Mouse (Mus musculus) limb, embryonic 11.5 days (tissue): ENCODE measurements at regions not wholly inside any gene's neighbourhood (a gene's known extent, or its start where the extent isn't known, plus 50 kb on each side); places are given as distances from the start of the nearest gene placed in this dataset.

Experiments
- ATAC-seq: fragments of 200-750 bp; cut with Nextera tagmentation; 2 replicates; pipeline ENCODE4 v1.8.0; 2017; ENCODE audit warnings: low read depth; ENCODE audit not compliant: insufficient number of reproducible peaks, low FRiP score, low TSS enrichment
- DNase-seq: peaks from one replicate; pipeline ENCODE4 v3.0.0-alpha.2; 2015; ENCODE audit warnings: low spot score
- H3K27ac ChIP-seq: fragments of 300-500 bp; sonication (generic); replicated peaks from 2 replicates; pipeline ENCODE4 v1.5.1; 2014; ENCODE audit warnings: low read depth, mild to moderate bottlenecking, low read length
- H3K27me3 ChIP-seq: fragments of 300-500 bp; sonication (generic); 2 replicates; pipeline ENCODE4 v1.6.1; 2014; ENCODE audit warnings: mild to moderate bottlenecking, low read length, mixed read lengths; ENCODE audit not compliant: control insufficient read depth, insufficient read depth
- H3K36me3 ChIP-seq: fragments of 300-500 bp; sonication (generic); 2 replicates; pipeline ENCODE4 v1.6.1; 2014; ENCODE audit warnings: mild to moderate bottlenecking, low read length, moderate library complexity, mixed read lengths; ENCODE audit not compliant: control insufficient read depth, insufficient read depth
- H3K4me1 ChIP-seq: fragments of 300-500 bp; sonication (generic); 2 replicates; pipeline ENCODE4 v1.6.1; 2014; ENCODE audit warnings: low read length, mixed read lengths; ENCODE audit not compliant: control insufficient read depth, insufficient read depth
- H3K4me2 ChIP-seq: fragments of 300-500 bp; sonication (generic); 2 replicates; pipeline ENCODE4 v1.6.1; 2014; ENCODE audit warnings: low read depth, mild to moderate bottlenecking, moderate library complexity; ENCODE audit not compliant: severe bottlenecking
- H3K4me3 ChIP-seq: fragments of 300-500 bp; sonication (generic); 2 replicates; pipeline ENCODE4 v1.5.1; 2014; ENCODE audit warnings: low read depth, low read length
- H3K9ac ChIP-seq: fragments of 300-500 bp; sonication (generic); 2 replicates; pipeline ENCODE4 v1.6.1; 2014; ENCODE audit warnings: mild to moderate bottlenecking, low read length
- H3K9me3 ChIP-seq: fragments of 300-500 bp; sonication (generic); 2 replicates; pipeline ENCODE4 v1.6.1; 2016; ENCODE audit warnings: low read length; ENCODE audit not compliant: control insufficient read depth
- WGBS: fragments of 180-500 bp; shearing (Covaris S2); extraction: QIAGEN DNeasy Blood & Tissue Kit; methylation state at CpG from one replicate; pipeline ENCODE4 v1.1.7; 2014; 5-methylcytosine and 5-hydroxymethylcytosine counted together

DNA sequence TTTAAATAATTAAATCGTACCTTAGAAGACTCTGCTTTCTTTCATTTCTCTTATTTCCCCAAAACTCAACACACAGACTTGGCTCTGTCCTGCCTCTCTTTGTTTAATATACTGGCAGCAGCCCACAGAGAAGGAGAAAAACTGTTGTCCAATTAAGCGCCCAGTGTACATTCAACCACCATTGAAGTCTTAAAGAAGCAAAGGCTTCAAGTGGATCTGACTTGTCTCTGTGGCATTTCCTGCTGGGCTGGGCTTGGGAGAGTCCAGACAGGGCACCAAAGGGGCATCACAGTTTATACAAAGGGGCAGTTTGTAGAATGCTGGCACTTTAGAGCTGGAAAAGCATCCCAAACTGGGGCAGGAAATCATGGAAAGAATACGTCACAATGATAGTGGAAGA lies 340.9 kb upstream of the Pik3r1 start:
- H3K4me1 ChIP-seq: no peaks in the 10 kb centered on the region
- no peaks in the 10 kb centered on the region for H3K36me3 ChIP-seq

DNA sequence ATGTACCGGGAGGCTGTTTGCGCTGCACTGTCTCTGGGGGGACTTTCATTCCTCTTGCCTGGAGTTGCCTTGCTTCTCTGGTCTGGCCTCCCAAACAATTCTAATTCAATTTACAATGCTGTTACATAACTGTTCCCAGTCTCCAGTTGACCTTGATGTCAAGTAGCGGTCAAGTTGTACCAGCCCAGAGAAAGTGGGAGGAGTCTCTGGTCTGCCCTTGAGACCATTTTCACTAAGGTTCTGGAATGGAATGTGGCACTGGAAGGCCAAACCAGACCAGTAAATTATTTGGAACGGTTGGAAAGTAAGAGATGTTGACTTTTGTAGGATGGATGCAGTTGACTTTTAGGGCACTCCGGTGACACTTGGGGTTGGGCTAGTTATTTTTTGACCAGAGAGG lies 345.9 kb upstream of the Pik3r1 start:
- WGBS: 91% methylated on average over 5 of the region's 5 CpGs
- H3K36me3 ChIP-seq: no peaks in the 10 kb centered on the region

More for the DNA sequence above, 340.9 kb upstream of the Pik3r1 start:
- Histone ChIP-seq H3K9me3 (no peaks in the 10 kb centered on the region), H3K4me3 (no peak overlapping the region), H3K4me2 (no peak overlapping the region), H3K27me3 (no peaks in the 10 kb centered on the region), H3K9ac (no peak overlapping the region), H3K27ac (no peak overlapping the region)
- no peak for ATAC-seq
- no peak for DNase-seq
- 87% methylated on average over 3 of the region's 3 CpGs for WGBS

DNA sequence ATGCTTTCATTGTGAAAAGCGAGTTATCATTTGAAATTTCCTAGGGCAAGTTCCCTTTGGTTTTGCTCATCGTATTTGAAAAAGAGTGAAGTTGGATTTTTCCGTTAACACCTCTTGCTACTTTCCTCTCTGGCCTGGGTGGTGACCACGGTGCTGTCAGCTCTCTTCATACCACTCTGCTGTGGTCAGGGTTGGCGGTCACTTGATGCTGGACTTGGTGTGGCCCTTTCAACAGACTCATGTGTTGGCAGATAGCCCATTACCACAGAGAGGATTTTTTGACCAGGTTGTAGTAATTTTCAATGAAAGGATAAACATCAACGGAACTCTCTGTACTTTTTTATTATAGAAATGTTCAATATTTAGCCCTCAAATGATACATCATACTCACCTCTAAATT lies 354.3 kb upstream of the Pik3r1 start:
- H3K4me1 ChIP-seq: no peaks in the 10 kb centered on the region
- H3K4me2 ChIP-seq: no peak overlapping the region
- no peaks in the 10 kb centered on the region for H3K9me3 ChIP-seq
- no peak overlapping the region for H3K9ac ChIP-seq
- no peaks in the 10 kb centered on the region for H3K36me3 ChIP-seq
- ATAC-seq (no peak), DNase-seq (no peak)
- no peak overlapping the region for H3K4me3 ChIP-seq
- no peaks in the 10 kb centered on the region for H3K27me3 ChIP-seq
- no peak overlapping the region for H3K27ac ChIP-seq
- WGBS: 94% methylated on average over 6 of the region's 6 CpGs

More for the DNA sequence above, 345.9 kb upstream of the Pik3r1 start:
- no peak for DNase-seq
- no peaks in the 10 kb centered on the region for H3K27me3 ChIP-seq
- H3K4me3 ChIP-seq: no peak overlapping the region
- H3K4me1 ChIP-seq: no peaks in the 10 kb centered on the region
- H3K9me3 ChIP-seq: no peaks in the 10 kb centered on the region
- no peak overlapping the region for H3K27ac ChIP-seq
- no peak overlapping the region for H3K9ac ChIP-seq
- H3K4me2 ChIP-seq: no peak overlapping the region
- ATAC-seq: no peak

DNA sequence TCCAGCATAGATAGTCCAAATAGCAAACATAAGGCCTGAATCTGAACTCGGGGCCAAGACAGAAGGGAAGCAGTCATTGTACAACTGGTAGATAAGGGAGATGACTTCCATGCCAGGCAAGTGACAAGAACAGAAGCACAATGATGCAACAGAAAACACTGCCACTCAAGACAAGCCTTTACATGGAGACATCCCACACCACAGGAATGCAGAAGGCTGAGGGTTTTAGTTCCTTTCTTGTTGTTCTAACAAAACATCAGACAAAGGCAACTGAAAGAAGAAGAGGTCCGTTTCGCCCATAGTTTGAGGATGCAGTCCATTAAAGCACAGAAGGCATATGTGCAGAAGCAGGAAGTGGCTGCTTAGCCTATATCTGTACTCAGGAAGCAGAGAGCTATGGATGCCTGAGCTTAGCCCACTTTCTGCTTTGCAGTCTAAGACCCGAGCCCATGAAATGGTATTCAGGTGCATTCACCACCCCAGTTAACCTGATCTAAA lies 360.0 kb upstream of the Pik3r1 start:
- DNase-seq (no peak), ATAC-seq (no peak)
- H3K27ac ChIP-seq: no peak overlapping the region
- H3K9ac ChIP-seq: no peak overlapping the region
- no peaks in the 10 kb centered on the region for H3K36me3 ChIP-seq
- H3K4me1 ChIP-seq: no peaks in the 10 kb centered on the region
- H3K4me2 ChIP-seq: no peak overlapping the region
- no peaks in the 10 kb centered on the region for H3K9me3 ChIP-seq
- H3K27me3 ChIP-seq: no peaks in the 10 kb centered on the region
- no peak overlapping the region for H3K4me3 ChIP-seq
- 83% methylated on average over 4 of the region's 4 CpGs for WGBS

DNA sequence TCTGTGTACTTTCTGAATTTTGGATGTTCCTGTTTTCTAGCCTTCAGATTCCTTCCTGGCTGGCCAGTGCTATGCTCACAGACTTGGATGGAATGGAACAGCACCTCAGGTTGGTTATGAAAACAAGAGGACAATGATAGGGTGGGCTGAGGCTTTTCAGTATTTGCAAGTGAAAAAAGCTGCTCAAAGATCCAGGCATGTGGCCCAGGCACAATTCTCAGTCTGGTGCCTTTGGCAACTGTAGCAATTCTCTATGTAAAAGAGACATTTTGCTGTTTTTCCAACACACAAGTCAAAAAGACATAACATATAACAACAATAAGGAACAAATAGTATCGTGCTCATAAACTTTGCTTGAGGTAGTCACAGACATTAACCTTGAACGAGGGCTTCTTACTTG lies 363.4 kb upstream of the Pik3r1 start:
- Histone ChIP-seq H3K4me3 (no peak overlapping the region), H3K36me3 (no peaks in the 10 kb centered on the region), H3K4me2 (no peak overlapping the region), H3K9me3 (no peaks in the 10 kb centered on the region), H3K27me3 (no peaks in the 10 kb centered on the region), H3K4me1 (no peaks in the 10 kb centered on the region), H3K9ac (no peak overlapping the region), H3K27ac (no peak overlapping the region)
- WGBS: 85% methylated on average over 2 of the region's 2 CpGs
- DNase-seq (no peak), ATAC-seq (no peak)

DNA sequence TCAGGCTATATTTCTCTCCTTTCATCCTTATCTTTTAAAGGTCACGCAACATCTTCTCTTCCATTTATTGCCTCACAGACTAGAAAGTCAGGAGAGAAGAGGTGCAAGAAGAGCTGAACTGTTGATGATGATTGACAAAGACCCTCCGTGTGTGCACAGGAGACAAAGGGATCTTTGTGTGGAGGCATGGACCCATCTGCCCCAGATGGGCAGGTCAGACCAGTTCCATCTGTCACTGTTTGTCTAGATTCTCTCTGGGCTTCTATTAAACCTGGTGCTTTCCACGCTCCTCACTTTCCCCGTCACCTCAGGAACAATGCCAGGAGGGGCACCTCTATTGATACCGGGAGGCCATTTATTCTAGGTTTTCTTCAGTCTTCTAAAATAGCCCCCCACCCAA lies 364.1 kb upstream of the Pik3r1 start:
- ATAC-seq: no peak

DNA sequence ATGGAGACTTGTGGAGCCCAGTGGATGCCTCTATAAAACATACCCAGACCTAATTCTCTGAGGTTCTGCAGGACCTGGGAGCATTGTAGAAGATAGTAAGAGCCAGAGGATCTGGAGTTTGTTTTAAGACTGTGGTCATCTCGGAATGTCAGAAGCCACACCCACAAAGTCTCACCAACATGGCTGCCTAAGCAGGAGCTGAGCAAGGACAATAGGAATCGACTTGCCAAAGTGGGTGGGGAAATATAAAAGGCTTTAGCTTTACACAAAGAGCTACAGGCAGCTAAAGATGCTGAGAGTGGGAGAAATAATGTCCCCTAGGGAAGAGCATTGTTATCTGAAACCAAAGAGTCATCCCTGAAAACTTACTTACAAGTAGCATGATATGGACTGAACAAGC lies 364.7 kb upstream of the Pik3r1 start:
- Histone ChIP-seq H3K9me3 (no peaks in the 10 kb centered on the region), H3K9ac (no peak overlapping the region), H3K4me2 (no peak overlapping the region), H3K36me3 (no peaks in the 10 kb centered on the region), H3K4me1 (no peaks in the 10 kb centered on the region), H3K27me3 (no peaks in the 10 kb centered on the region), H3K27ac (no peak overlapping the region), H3K4me3 (no peak overlapping the region)
- DNase-seq: no peak
- no peak for ATAC-seq
- WGBS: 77% methylated on average over 2 of the region's 2 CpGs

More for the DNA sequence above, 364.1 kb upstream of the Pik3r1 start:
- no peak overlapping the region for H3K4me2 ChIP-seq
- no peak for DNase-seq
- no peak overlapping the region for H3K27ac ChIP-seq
- no peaks in the 10 kb centered on the region for H3K36me3 ChIP-seq
- H3K9ac ChIP-seq: no peak overlapping the region
- 52% methylated on average over 5 of the region's 5 CpGs for WGBS
- no peaks in the 10 kb centered on the region for H3K9me3 ChIP-seq
- H3K27me3 ChIP-seq: no peaks in the 10 kb centered on the region
- H3K4me1 ChIP-seq: no peaks in the 10 kb centered on the region
- H3K4me3 ChIP-seq: no peak overlapping the region

DNA sequence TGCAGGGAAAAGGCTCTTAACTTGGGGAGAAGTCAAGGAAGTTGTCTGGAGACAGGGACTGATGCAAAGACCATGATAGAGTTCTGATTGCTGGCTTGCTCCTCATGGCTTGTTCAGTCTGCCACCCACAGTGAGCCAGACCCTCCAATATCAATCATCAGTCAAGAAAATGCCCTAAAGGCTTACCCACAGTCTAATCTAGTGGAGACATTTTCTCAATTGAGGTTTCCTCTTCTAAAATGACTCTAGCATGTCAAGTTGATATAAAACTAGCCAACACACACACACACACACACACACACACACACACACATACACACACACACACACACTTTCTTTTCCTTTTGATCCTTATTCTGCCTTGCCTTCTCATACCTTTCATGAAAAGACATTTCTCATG lies 367.2 kb upstream of the Pik3r1 start:
- no peak overlapping the region for H3K4me2 ChIP-seq
- no peaks in the 10 kb centered on the region for H3K9me3 ChIP-seq
- no peak for DNase-seq
- H3K9ac ChIP-seq: no peak overlapping the region
- H3K27ac ChIP-seq: no peak overlapping the region
- no peak overlapping the region for H3K4me3 ChIP-seq
- no peaks in the 10 kb centered on the region for H3K36me3 ChIP-seq
- no peaks in the 10 kb centered on the region for H3K27me3 ChIP-seq
- no peak for ATAC-seq
- no peaks in the 10 kb centered on the region for H3K4me1 ChIP-seq

DNA sequence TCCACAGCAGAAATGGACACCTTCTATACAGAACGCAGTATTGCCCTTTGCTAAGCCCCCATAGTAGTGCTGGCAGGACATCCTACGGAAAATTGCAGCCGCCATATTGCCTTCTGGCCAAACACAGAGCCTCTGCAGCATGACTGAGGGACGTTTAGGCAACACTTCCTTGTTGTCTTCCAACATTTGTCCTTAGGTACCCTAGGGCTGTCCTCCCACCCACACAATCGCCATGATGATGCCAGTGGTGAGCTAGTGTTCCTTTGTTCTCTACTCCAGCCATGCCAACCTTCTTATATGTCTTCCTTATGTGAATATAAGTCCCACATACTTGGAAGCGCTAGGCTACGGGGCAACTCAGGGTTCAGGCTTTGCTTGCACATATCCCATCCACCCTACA lies 375.0 kb upstream of the Pik3r1 start:
- H3K36me3 ChIP-seq: no peaks in the 10 kb centered on the region
- DNase-seq: no peak
- no peak overlapping the region for H3K4me3 ChIP-seq
- WGBS: 93% methylated on average over 7 of the region's 7 CpGs
- ATAC-seq: no peak
- H3K4me2 ChIP-seq: no peak overlapping the region
- no peaks in the 10 kb centered on the region for H3K4me1 ChIP-seq
- H3K9me3 ChIP-seq: no peaks in the 10 kb centered on the region
- no peak overlapping the region for H3K9ac ChIP-seq
- no peak overlapping the region for H3K27ac ChIP-seq
- H3K27me3 ChIP-seq: no peaks in the 10 kb centered on the region
